Mouse (Mus musculus): ENCODE results near the gene Arhgef28.

- TF ChIP-seq CTCF (IDR thresholded peaks at IDR 0.05; ENCODE audit: extremely low read depth, insufficient read depth, insufficient read length, insufficient replicate concordance) (no peak), POLR2A (IDR thresholded peaks at IDR 0.05; ENCODE audit: low read depth, low read length) (no peak)
These were observed 177.5 kb downstream of the Arhgef28 start for GRCm38 (mm10) chr13:98028711-98029250.
